Mouse (Mus musculus) CH12F3 (cell line): ENCODE data around the gene Birc7.

Experiments used
- in situ Hi-C: fragments of 300-500 bp; cut with MboI; formaldehyde crosslinking; loops from 2 replicates; pipeline ENCODE4 v1.14.3; 2020; ENCODE audit warnings: low sequenced_read_pairs

Birc7 gene

GRCm38 (mm10) chr2:180966092-180966882 is 37.5 kb downstream of the Birc7 start:
- in situ Hi-C loops, result no loop called here

GRCm38 (mm10) chr2:180967010-180967763 is 38.4 kb downstream of the Birc7 start, which contains the start of gene Arfgap1:
Gene Arfgap1 (plus strand): TSS chr2:180967225.
- in situ Hi-C loops, result no loop called here

DNA sequence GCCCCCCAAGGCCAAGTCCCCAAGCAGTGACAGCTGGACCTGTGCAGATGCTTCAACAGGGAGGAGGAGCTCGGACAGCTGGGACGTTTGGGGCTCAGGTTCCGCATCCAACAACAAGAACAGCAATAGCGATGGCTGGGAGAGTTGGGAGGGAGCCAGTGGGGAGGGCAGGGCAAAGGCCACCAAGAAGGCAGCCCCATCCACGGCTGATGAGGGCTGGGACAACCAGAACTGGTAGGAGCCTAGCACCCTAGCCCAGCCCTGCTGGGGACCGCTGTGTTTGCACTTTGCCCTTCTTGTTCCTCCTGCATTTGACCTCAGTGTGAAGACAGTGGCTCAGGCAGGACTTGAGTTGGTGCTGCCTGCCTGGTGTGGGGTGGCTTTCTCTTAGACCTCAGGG is 52.3 kb downstream of the Birc7 start:
- in situ Hi-C loops, result no loop called here
